Mouse (Mus musculus): ENCODE measurements around the gene Dcaf1.

- no peak for TF ChIP-seq CTCF (IDR thresholded peaks at IDR 0.05; ENCODE audit: low read depth, low read length)
- TF ChIP-seq POLR2A (IDR thresholded peaks at IDR 0.05; ENCODE audit: extremely low read depth, insufficient read depth, low read length), result no peak
Measured at GRCm38 (mm10) chr9:106787979-106788811, 33.5 kb upstream of the Dcaf1 start.
